Mouse (Mus musculus) bone marrow macrophage, adult 2 months (primary cell): ENCODE results near the gene Lrrc74b.

Experiments
- CTCF ChIP-seq: IDR thresholded peaks from 2 replicates; pipeline ENCODE4 v1.5.1; 2012; ENCODE audit warnings: low read depth, mild to moderate bottlenecking, low read length, moderate library complexity
- POLR2A ChIP-seq: IDR thresholded peaks from 2 replicates; pipeline ENCODE4 v1.6.1; 2012; ENCODE audit warnings: mild to moderate bottlenecking, low read depth, low read length, borderline replicate concordance

- TF ChIP-seq CTCF (no peak), POLR2A (no peak)
Measured at GRCm38 (mm10) chr16:17524156-17524555, 36.9 kb downstream of the Lrrc74b start.
